Mouse (Mus musculus): ENCODE results near the gene Pccb.

Pccb gene

GRCm38 (mm10) chr9:100984381-100985310 lies 50.1 kb downstream of the Pccb start:
- no peak for DNase-seq

DNA sequence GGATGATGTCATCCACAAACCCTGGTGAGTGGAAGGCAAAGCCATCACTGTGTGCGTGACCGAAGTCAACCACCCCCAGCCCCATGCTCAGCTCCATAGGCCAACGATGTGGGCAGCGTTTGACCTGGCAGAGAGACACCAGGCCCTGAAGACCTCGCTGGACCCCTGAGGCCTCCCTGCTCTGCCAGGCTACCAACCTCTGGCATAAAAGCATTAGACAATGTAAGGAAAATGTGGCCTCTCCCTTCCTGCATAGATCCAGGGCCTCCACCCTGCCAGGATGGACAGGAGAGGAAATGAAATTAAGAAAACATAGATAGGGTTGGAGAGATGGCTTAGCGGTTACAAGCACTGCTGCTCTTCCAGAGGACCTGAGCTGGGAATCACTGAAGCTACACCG lies 51.9 kb downstream of the Pccb start:
- no peak for DNase-seq

DNA sequence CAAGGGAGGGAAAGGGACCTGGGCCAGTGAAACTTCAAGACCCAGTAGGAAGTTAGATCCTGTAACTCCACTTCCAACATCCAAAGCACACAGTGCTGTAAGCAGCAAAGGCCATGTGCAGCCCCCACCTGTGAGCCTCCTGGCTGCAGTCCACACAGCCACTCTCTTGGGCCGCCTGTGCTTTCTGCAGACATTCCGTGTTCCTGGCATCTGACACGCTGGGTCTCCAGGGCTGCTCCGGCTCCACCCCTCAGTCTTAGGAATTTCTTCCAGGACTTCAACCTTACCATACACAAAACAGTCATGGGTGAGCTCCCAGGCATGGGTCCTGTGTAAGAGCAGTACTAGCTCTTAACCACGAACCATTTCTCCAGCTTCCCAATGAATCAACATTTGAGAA lies 55.4 kb downstream of the Pccb start:
- DNase-seq = no peak

DNA sequence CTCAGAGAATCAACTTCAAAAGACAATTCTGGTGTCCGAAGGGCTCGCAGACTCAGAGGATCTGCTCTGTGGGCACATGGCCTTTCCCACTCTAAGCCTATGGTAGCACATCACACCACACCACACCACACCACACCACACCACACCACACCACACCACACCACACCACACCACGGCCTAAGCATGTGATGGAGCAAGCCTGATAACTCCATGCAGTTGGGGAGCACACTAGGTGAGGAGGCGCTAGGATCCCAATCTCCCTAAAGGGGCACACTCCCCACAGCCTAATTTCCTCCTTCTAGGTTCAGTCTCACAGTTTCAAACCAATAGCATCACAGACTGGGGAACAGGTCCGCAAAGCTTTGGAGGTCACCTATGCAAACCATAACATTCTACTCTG lies 56.0 kb downstream of the Pccb start:
- DNase-seq = no peak

DNA sequence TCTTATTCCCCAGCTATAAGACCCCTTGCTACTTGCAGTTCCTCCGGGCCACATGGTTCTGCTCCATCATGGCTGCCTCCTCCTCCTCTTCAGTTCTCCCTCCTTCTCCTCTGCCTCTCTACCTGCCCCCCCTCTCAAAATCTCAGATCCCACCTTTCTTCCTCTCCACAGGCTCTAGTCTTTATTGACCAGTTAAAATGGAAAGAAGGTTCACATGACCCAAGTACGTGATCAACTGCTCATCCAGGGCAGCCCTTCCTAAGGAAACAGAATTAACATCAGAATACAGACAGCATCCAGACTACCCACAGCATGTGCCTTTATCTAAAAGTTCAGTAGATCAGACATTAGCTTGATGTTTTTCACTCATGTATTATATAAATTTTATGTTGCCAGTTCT lies 65.2 kb downstream of the Pccb start:
- no peak for DNase-seq

GRCm38 (mm10) chr9:100964106-100964505 lies 70.6 kb downstream of the Pccb start:
- DNase-seq = no peak

DNA sequence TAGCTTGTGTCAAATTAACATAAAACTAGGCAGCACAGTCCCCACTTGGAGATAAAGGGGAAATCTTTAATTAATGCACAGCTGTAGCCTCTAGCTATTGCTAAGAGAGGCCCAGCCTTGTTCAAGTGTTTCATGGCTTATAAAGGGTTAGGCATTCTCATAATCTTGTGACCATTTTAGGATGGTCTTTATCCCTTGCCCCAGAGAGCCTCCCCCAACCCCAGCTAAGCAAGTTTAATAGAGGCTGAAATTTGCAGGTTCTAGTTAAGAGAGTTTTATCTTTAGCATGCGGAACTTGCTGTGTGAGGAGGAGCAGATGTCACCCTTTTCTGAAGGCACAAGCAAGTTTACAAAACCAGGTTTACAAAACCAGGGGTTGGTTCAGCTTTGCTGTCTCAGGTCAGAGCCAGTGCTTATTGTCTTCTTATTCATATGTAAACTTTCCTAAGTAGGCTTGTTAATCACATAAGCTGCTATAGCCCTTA lies 71.2 kb downstream of the Pccb start:
- no peak for DNase-seq

DNA sequence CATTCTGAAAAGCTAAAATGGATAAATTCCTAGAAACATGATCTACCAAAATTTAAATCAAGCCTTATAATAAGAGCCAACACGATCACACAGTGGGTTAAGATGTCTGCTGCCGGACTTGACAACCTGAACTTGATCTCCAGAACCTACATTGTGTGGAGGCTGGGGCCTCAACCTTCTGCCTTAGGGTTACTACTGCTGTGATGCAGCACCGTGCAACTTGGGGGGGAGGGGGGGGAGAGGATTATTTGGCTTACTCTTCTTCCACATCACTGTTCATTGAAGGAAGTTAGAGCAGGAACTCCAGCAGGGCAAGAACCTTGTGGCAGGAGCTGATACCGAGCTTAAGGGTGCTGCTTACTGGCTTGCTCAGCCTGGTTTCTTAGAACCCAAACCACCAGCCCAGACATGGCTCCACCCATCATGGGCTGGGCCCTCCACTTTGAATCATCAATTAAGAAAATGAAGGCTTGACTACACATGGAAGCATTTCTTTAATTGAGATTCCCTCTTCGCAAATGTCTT lies 71.7 kb downstream of the Pccb start:
- no peak for DNase-seq

- DNase-seq = no peak
Observed at GRCm38 (mm10) chr9:100951481-100951880, 83.2 kb downstream of the Pccb start.

DNA sequence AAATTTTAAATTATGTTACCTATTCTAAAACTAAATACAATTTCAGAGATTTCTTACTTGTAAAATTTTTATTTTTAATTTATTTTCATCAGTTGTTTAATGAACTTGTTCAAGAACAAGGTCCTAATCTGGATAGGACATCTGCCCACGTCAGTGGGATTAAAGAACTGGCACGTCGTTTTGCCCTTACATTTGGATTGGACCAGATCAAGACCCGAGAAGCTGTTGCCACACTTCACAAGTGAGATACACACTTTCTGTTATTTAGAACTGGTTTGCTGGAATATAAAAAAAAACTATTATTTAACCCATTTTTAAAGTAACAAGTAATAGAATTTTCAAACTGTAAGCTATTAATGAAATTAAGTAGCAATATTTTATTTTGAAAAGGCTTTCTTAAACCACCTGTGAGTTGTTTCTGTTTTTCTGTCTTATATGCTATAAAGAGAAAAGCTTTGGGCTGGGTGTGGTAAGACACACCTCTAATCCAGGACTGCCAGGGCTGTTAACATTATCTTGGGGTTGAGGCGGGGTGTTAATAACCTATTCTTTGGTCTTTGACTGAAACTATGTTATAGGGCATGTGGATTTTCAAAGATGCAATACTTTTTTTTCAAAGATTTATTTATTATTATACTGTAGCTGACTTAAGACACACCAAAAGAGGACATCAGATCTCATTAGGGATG lies 89.9 kb downstream of the Pccb start:
- DNase-seq = no peak

- no peak for DNase-seq
Observed at GRCm38 (mm10) chr9:100942042-100942441, 92.7 kb downstream of the Pccb start.
